Mouse (Mus musculus) lung, adult 2 months (tissue): Measurements from ENCODE around the gene Itgam.

Experiments
- CTCF ChIP-seq: fragments of 200-500 bp; IDR thresholded peaks from 2 replicates; pipeline ENCODE4 v1.5.1; 2011; ENCODE audit warnings: mild to moderate bottlenecking, low read length, control low read depth; ENCODE audit not compliant: insufficient read depth
- POLR2A ChIP-seq: fragments of 200-500 bp; IDR thresholded peaks from 2 replicates; pipeline ENCODE4 v1.6.1; 2011; ENCODE audit warnings: low read depth, mild to moderate bottlenecking, control low read depth, low read length, borderline replicate concordance; ENCODE audit errors: extremely low read depth

DNA sequence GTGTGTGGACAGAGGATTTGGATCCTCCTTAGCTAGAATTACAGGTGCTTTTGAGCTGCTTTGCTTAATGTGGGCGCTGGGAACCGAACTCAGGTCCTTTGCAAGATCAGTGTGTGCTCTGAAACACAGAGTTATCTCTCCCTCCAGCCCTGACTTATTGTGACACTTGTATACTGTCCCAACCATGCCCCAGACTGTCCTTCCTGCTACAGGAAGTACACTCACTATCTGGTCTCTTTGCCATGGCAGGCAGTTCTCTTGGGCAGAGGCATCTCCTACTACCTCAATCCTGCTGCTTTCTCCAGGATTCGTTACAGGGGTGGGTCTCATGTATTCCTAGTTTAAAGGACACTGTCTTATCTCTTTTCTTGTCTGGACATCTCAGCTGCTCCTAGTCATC, 44.2 kb upstream of the Itgam start:
- TF ChIP-seq CTCF (no peak), POLR2A (no peak)
